Mouse (Mus musculus): Measurements from ENCODE around the gene Itpripl2.

The Itpripl2 gene

GRCm38 (mm10) chr7:118491431-118492147 lies at the start of gene Itpripl2:
Gene Itpripl2 (minus strand): TSS chr7:118491975.
- peak; percentile 22 for DNase-seq (ENCODE audit: low read depth, low spot score)

GRCm38 (mm10) chr7:118535076-118535475 lies 43.3 kb upstream of the Itpripl2 start:
- no peak for DNase-seq (ENCODE audit: low read depth, low spot score)

GRCm38 (mm10) chr7:118534326-118534725 lies 42.6 kb upstream of the Itpripl2 start:
- DNase-seq (ENCODE audit: low read depth, low spot score) = no peak

- DNase-seq (ENCODE audit: low read depth, low spot score) = peak; percentile 93
Observed at GRCm38 (mm10) chr7:118533178-118533578, 41.4 kb upstream of the Itpripl2 start, which contains the start of gene Coq7. Gene Coq7 (minus strand): TSS chr7:118533356.

GRCm38 (mm10) chr7:118532519-118533177 lies 40.9 kb upstream of the Itpripl2 start:
- peak; percentile 89 for DNase-seq (ENCODE audit: low read depth, low spot score)

- DNase-seq (ENCODE audit: low read depth, low spot score) = no peak
Observed at GRCm38 (mm10) chr7:118526967-118527366, 35.2 kb upstream of the Itpripl2 start.

- no peak for DNase-seq (ENCODE audit: low read depth, low spot score)
Observed at GRCm38 (mm10) chr7:118522077-118522476, 30.3 kb upstream of the Itpripl2 start.

GRCm38 (mm10) chr7:118519661-118520060 lies 27.9 kb upstream of the Itpripl2 start:
- DNase-seq (ENCODE audit: low read depth, low spot score) = no peak

- peak; percentile 39 for DNase-seq (ENCODE audit: low read depth, low spot score)
Observed at GRCm38 (mm10) chr7:118518687-118519086, 26.9 kb upstream of the Itpripl2 start.

GRCm38 (mm10) chr7:118517819-118518218 lies 26.0 kb upstream of the Itpripl2 start:
- no peak for DNase-seq (ENCODE audit: low read depth, low spot score)

GRCm38 (mm10) chr7:118508556-118508955 lies 16.8 kb upstream of the Itpripl2 start:
- no peak for DNase-seq (ENCODE audit: low read depth, low spot score)

- no peak for DNase-seq (ENCODE audit: low read depth, low spot score)
Observed at GRCm38 (mm10) chr7:118503844-118504243, 12.1 kb upstream of the Itpripl2 start.

- no peak for DNase-seq (ENCODE audit: low read depth, low spot score)
Observed at GRCm38 (mm10) chr7:118502333-118502732, 10.6 kb upstream of the Itpripl2 start.

- no peak for DNase-seq (ENCODE audit: low read depth, low spot score)
Observed at GRCm38 (mm10) chr7:118499784-118500435, 8.1 kb upstream of the Itpripl2 start.

- no peak for DNase-seq (ENCODE audit: low read depth, low spot score)
Observed at GRCm38 (mm10) chr7:118498984-118499783, 7.4 kb upstream of the Itpripl2 start.

- DNase-seq (ENCODE audit: low read depth, low spot score) = no peak
Observed at GRCm38 (mm10) chr7:118494892-118495579, 3.3 kb upstream of the Itpripl2 start.

GRCm38 (mm10) chr7:118493892-118494291 lies 2.1 kb upstream of the Itpripl2 start:
- DNase-seq (ENCODE audit: low read depth, low spot score) = no peak

- DNase-seq (ENCODE audit: low read depth, low spot score) = peak; percentile 18
Observed at GRCm38 (mm10) chr7:118490666-118491430, 927 bp downstream of the Itpripl2 start.

- DNase-seq (ENCODE audit: low read depth, low spot score) = peak; percentile 20
Observed at GRCm38 (mm10) chr7:118489706-118490665, 1.8 kb downstream of the Itpripl2 start.

Measured in WW6 (cell line).